Mouse (Mus musculus): ENCODE measurements around the gene Eif5a. TPM values are rescaled to one million over a fixed set of nuclear protein-coding genes. Genes with fewer than 3 reads are reported as not detected.
"Not testable (repeated sequence)": the region's sequence is repeated elsewhere in the genome, so short reads cannot be mapped to it uniquely, and the experiment has no call there.

Eif5a gene
- polyA plus RNA-seq, 1 experiment from 2014 or later: 1,245 TPM

DNA sequence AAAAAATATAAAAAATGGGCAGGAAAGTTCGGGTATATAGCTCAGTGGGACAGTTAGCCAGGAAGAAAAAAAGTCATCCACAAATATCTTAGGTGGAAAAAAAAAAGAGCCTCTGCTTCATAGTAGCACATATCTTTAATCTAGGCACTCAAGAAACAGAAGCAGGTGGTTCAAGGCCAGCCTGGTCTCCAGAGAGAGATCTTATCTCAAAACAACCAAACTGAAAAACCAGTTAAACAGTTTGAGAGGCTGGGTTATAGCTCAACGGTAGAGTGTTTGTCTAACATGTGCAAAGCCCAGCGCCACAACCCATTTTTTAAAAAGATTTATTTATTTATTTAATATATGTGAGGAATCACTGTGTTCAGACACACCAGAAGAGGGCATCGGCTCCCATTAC is 11.3 kb upstream of the Eif5a start:
- no peak overlapping the region for H3K4me2 ChIP-seq
- H3K27ac ChIP-seq (replicated peaks): no peak overlapping the region
- H3K4me3 ChIP-seq (replicated peaks): no peak overlapping the region
- H3K36me3 ChIP-seq (replicated peaks): no peaks in the 10 kb centered on the region
- WGBS (ENCODE audit: insufficient replicate concordance): 42% methylated on average over 4 of the region's 4 CpGs
- H3K9ac ChIP-seq: no peak overlapping the region
- H3K27me3 ChIP-seq: peaks cover 42% of the 10 kb centered on the region
- no peaks in the 10 kb centered on the region for H3K9me3 ChIP-seq (replicated peaks)
- peaks cover 36% of the 10 kb centered on the region for H3K4me1 ChIP-seq (replicated peaks)
- no peak for ATAC-seq (ENCODE audit: insufficient read depth)

DNA sequence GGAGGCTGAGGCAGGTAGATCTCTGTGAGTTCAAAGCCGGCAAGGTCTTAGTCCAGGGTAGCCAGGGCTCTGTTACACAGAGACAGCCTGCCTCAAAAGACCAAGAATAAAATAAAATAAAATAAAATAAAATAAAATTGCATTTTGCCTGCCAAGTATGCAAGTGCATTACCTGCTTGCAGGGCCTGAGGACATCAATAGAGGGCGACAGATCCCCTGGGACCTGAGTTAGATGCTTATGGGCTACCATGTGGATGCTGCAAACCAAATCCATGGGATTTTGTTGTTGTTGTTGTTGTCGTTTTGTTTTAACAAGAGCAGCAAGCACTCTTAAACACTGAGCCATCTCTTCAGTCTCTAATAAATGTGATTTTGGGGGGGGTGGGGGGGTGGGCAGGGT is 10.5 kb upstream of the Eif5a start:
- WGBS (ENCODE audit: insufficient replicate concordance): 33% methylated on average over 3 of the region's 3 CpGs
- Histone ChIP-seq H3K27ac (replicated peaks) (no peak overlapping the region), H3K4me3 (replicated peaks) (no peak overlapping the region), H3K4me1 (replicated peaks) (peaks cover 36% of the 10 kb centered on the region), H3K9ac (no peak overlapping the region), H3K4me2 (no peak overlapping the region), H3K36me3 (replicated peaks) (no peaks in the 10 kb centered on the region), H3K9me3 (replicated peaks) (no peaks in the 10 kb centered on the region), H3K27me3 (peaks cover 34% of the 10 kb centered on the region)
- no peak for ATAC-seq (ENCODE audit: insufficient read depth)

DNA sequence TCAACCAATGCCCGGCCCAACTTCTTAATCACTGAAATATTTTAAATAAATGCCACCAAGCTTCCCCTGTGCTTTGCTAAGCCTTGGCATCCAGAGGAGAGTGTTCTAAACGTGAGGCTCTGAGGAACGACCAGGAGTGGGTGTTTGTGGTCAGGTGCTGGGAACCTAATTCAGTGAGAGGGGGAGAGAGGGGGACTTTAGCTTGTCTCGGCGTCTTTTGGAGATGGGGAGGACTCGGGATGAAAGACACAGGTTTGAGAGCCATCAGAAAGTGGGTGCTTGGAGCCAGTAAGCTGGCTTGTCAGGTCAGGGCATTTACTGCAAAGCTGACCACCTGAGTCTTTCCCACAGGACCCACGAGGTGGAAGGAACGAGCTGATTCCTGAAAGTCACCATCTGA is 10.0 kb upstream of the Eif5a start:
- 43% methylated on average over 8 of the region's 8 CpGs for WGBS (ENCODE audit: insufficient replicate concordance)
- H3K4me3 ChIP-seq (replicated peaks): no peak overlapping the region
- H3K9me3 ChIP-seq (replicated peaks): no peaks in the 10 kb centered on the region
- H3K27me3 ChIP-seq: peaks cover 29% of the 10 kb centered on the region
- no peaks in the 10 kb centered on the region for H3K36me3 ChIP-seq (replicated peaks)
- no peak overlapping the region for H3K9ac ChIP-seq
- ATAC-seq (ENCODE audit: insufficient read depth): no peak
- no peak overlapping the region; the same call in 1 of the 2 replicates for H3K27ac ChIP-seq (replicated peaks)
- no peak overlapping the region for H3K4me2 ChIP-seq
- H3K4me1 ChIP-seq (replicated peaks): peaks cover 36% of the 10 kb centered on the region

DNA sequence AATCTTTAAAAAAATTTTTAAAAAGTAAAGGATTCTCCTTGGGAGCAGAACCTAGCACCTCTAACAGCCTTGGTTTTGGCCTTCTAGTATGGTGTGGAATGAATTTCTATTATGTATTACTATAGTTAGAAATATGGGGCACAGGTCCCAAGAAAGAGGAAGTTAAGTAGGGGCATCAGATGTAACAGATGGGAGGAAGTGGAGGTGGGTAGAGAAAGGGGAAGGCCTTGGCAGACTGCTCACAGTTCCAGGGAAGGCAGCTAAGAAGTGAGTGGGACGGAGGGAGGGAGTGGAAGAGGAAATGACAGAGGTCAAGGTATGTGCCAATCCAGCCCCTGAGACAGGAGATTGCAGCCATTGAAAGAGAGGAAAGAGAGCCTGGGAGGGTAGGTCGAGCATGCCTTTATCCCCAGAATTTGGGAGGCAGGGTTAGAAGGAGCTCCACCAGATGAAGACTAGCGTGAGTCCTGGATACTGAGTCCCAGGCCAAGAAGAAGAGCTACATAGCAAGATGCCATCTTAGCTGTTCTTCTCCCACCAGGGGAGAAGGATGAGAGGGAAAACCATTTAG is 9.3 kb upstream of the Eif5a start:
- H3K4me1 ChIP-seq (replicated peaks): peaks cover 29% of the 10 kb centered on the region
- no peak overlapping the region for H3K9ac ChIP-seq
- H3K4me3 ChIP-seq (replicated peaks): no peak overlapping the region
- no peak overlapping the region for H3K4me2 ChIP-seq
- H3K36me3 ChIP-seq (replicated peaks): no peaks in the 10 kb centered on the region
- no peaks in the 10 kb centered on the region for H3K9me3 ChIP-seq (replicated peaks)
- H3K27me3 ChIP-seq: peaks cover 22% of the 10 kb centered on the region
- no peak for ATAC-seq (ENCODE audit: insufficient read depth)
- WGBS (ENCODE audit: insufficient replicate concordance): 43% methylated on average over 3 of the region's 3 CpGs
- H3K27ac ChIP-seq (replicated peaks): no peak overlapping the region

DNA sequence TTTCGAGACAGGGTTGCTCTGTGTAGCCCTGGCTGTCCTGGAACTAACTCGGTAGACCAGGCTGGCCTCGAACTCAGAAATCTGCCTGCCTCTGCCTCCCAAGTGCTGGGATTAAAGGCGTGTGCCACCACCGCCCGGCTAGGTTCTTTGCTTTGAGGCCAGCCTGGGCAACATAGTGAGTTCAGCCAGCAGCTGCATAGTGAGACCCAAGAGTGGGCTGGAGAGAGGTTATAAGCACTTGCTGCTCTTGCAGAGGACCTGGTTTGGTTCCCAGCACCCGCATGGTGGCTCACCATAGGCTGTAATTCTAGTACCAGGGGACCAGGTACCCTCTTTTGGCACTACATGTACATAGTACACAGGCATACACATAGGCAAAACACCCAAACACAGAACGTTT is 8.4 kb upstream of the Eif5a start:
- 79% methylated on average over 8 of the region's 8 CpGs for WGBS (ENCODE audit: insufficient replicate concordance)

DNA sequence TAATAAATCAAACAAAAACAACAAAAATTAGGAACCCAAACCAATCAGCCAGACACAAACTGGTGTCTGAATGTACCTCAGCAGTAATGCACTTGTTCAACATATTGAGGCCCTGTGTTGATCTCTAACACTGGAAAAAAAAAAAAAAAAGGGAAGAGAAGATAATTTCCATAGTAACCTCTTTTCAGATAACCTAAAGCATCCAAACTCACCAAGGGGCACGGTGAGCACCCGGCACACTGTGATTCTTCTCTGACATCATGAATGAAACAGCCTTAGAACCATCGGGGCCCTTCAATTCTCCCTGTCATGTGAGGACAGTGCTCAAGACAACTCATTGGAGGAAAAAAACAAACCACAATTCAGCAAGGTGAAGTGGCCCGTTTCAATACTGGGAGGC is 8.0 kb upstream of the Eif5a start:
- H3K27me3 ChIP-seq: peaks cover 9% of the 10 kb centered on the region
- H3K4me2 ChIP-seq: no peak overlapping the region
- H3K27ac ChIP-seq (replicated peaks): no peak overlapping the region
- no peak for ATAC-seq (ENCODE audit: insufficient read depth)
- H3K9ac ChIP-seq: no peak overlapping the region
- H3K36me3 ChIP-seq (replicated peaks): no peaks in the 10 kb centered on the region
- no peaks in the 10 kb centered on the region for H3K9me3 ChIP-seq (replicated peaks)
- no peak overlapping the region for H3K4me3 ChIP-seq (replicated peaks)
- peaks cover 15% of the 10 kb centered on the region for H3K4me1 ChIP-seq (replicated peaks)
- WGBS (ENCODE audit: insufficient replicate concordance): 35% methylated on average over 4 of the region's 4 CpGs

More for the DNA sequence above, 8.4 kb upstream of the Eif5a start:
- peaks cover 20% of the 10 kb centered on the region for H3K4me1 ChIP-seq (replicated peaks)
- H3K9ac ChIP-seq; H3K9me3 ChIP-seq (replicated peaks); H3K27ac ChIP-seq (replicated peaks); H3K4me3 ChIP-seq (replicated peaks); ATAC-seq (ENCODE audit: insufficient read depth); H3K4me2 ChIP-seq; H3K36me3 ChIP-seq (replicated peaks): not testable (repeated sequence)
- H3K27me3 ChIP-seq: peaks cover 13% of the 10 kb centered on the region

DNA sequence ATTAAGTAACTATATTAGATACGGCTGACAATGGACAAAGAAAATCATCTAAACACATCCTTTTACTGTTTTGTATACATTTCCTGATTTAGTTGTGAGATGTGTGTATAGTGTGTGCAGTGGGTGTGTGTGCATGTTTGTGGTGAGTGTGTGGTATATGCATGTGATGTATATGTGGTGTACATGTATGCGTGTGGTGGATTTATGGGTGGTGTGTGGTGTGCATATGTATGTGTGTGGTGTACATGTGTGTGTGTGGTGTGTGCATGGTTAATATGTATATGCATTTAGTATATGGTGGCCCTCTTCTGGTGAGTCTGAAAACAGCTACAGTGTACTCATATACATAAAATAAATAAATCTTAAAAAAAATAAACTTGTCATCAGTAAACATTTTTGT is 5.7 kb upstream of the Eif5a start:
- no peak overlapping the region for H3K9ac ChIP-seq
- no peaks in the 10 kb centered on the region for H3K9me3 ChIP-seq (replicated peaks)
- H3K4me3 ChIP-seq (replicated peaks): no peak overlapping the region
- 84% methylated on average over 2 of the region's 2 CpGs for WGBS (ENCODE audit: insufficient replicate concordance)
- H3K27me3 ChIP-seq: no peaks in the 10 kb centered on the region
- H3K4me1 ChIP-seq (replicated peaks): peaks cover 21% of the 10 kb centered on the region
- no peak overlapping the region for H3K4me2 ChIP-seq
- H3K36me3 ChIP-seq (replicated peaks): no peaks in the 10 kb centered on the region
- H3K27ac ChIP-seq (replicated peaks): no peak overlapping the region
- no peak for ATAC-seq (ENCODE audit: insufficient read depth)

DNA sequence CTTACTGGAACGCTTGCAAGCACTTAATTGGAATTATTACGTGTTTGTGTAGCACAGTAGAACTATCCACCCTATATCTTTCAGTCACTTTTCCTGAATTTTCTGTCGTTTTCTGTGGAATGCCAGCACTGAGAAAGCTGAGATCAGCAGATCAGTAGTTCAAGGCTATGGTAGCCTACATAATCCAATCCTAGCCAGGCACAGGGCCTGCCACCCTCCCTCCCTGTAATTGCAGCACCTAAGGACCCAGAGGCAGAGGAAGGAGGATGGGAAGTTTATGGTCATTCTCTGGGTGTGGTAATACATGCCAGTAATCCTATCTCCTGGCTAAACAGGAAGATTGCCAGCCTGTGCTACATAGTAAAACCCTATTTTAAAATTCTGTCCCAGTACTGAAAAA is 1.0 kb upstream of the Eif5a start:
- H3K4me1 ChIP-seq (replicated peaks): peaks cover 41% of the 10 kb centered on the region
- peak overlapping the region; percentile 67 for H3K9ac ChIP-seq
- H3K27me3 ChIP-seq: no peaks in the 10 kb centered on the region
- H3K36me3 ChIP-seq (replicated peaks): peaks cover 17% of the 10 kb centered on the region
- H3K27ac ChIP-seq (replicated peaks): peak overlapping the region; percentile 97
- H3K9me3 ChIP-seq (replicated peaks): no peaks in the 10 kb centered on the region
- H3K4me3 ChIP-seq (replicated peaks): peak overlapping the region; percentile 88
- WGBS (ENCODE audit: insufficient replicate concordance): 62% methylated on average over 3 of the region's 3 CpGs
- H3K4me2 ChIP-seq: peak overlapping the region; percentile 90
- no peak for ATAC-seq (ENCODE audit: insufficient read depth)

DNA sequence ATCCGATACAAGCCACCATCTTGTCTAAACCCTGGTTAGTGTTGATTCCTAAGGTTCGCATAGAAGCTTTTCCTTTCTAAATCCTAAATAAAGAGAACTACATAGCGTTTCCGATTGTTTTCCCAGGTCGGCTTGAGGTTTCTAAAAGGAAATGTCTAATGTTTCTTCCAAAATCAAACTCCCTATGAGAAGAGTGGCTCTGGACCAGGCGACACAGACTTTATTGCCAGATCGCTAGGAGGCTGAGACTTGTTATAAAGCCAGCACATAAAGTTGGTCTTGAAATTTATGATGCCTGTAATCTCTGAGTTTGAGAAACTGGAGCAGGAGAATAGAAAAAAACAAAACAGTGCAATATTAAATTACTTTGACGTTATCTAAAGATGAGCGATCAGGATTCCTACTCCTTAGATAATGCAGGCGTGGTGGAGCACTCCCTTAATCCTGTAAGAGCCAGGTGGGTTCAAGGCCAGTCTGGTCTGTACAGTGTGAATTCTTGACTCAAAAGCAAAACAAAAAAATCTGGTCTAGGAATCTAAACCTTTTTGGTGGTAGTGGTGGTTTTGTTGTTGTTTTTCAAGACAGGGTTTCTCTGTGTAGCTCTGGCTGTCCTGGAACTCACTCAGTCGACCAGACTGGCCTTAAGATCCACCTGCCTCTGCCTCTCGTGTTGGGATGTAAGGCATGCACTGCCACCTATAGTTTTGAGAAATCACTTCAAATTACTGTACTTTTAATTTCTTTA is 426 bp upstream of the Eif5a start:
- peak overlapping the region; percentile 67 for H3K9ac ChIP-seq
- peak overlapping the region; percentile 97 for H3K27ac ChIP-seq (replicated peaks)
- peak overlapping the region; percentile 90 for H3K4me2 ChIP-seq
- no peaks in the 10 kb centered on the region for H3K27me3 ChIP-seq
- peak overlapping the region; percentile 88 for H3K4me3 ChIP-seq (replicated peaks)
- WGBS (ENCODE audit: insufficient replicate concordance): 3% methylated on average over 12 of the region's 12 CpGs
- ATAC-seq (ENCODE audit: insufficient read depth): no peak
- no peaks in the 10 kb centered on the region for H3K9me3 ChIP-seq (replicated peaks)
- H3K36me3 ChIP-seq (replicated peaks): peaks cover 23% of the 10 kb centered on the region
- peaks cover 48% of the 10 kb centered on the region for H3K4me1 ChIP-seq (replicated peaks)

DNA sequence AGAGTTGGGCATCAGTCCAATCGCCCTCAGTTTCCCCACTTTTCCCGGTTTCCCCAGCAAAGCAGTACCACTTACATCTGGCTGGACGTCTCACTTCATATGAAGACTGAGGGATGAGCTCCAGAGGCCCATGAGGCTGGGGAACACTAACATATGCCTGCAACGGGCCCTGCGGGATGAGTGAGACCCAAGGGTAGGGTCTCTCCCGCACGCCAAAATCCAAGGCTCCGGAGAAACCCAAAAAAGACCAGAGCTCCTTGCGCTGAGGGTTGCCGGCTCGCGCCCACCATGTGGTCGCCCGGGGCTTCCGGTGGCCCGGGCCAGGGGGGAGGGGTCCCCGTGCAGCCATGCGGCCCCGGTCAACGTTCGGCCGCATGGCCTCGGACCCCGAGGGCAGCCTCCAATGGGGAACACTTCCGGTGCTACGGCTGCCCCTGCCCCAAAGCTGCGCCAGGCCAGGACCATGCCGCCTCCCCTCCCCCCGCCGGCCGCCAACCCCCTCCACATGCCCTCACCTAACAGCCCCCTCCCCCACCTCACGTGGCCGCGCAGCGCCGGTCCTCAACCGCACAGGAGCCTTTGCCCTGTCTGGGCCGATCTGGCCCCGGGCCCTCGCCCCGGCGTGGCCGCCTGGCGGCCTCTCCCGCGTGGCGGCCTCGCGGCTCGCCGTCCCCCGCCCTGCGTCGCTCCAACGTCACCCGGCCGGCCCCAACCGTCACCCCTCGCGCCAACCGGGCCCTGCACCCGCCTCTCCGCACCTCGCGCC is 1.3 kb downstream of the Eif5a start:
- Histone ChIP-seq H3K4me1 (replicated peaks) (peaks cover 65% of the 10 kb centered on the region), H3K4me2 (peak overlapping the region; percentile 90), H3K27me3 (no peaks in the 10 kb centered on the region), H3K36me3 (replicated peaks) (peaks cover 41% of the 10 kb centered on the region), H3K9me3 (replicated peaks) (no peaks in the 10 kb centered on the region), H3K4me3 (replicated peaks) (peak overlapping the region; percentile 88), H3K27ac (replicated peaks) (peak overlapping the region; percentile 97), H3K9ac (peak overlapping the region; percentile 97)
- under 1% methylated on average over 63 of the region's 65 CpGs for WGBS (ENCODE audit: insufficient replicate concordance)
- ATAC-seq (ENCODE audit: insufficient read depth): peak; percentile 11

DNA sequence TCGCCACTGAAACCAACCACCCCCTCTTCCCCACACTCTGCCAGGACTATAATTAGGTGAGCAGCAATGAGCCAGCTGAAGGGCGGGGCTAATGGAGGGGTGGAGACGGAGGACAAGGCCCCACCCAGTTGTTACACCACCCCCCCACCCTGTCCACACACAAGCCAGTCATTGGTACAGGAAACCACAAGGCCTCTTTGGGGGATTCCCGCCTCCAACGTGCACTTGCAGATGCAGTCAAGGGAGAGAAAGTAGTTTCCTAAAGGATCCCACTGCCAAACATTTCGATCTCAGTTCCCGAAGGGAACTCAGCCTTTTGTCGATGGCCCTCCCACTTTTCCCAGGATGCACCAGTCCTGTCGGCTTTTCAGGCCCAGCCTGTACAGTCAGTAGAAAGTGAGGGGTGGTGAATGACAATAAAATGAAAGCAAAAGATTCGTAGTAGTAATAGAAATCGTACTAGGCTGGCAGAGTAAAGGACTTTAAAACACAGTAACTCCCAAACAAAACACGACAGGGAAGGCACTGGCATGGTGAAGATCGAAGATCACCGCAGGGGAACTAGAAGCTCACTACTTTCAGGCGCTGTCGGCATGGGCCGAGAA is 2.0 kb downstream of the Eif5a start:
- ATAC-seq (ENCODE audit: insufficient read depth): peak; percentile 38
- Histone ChIP-seq H3K27me3 (no peaks in the 10 kb centered on the region), H3K36me3 (replicated peaks) (peaks cover 48% of the 10 kb centered on the region), H3K9me3 (replicated peaks) (no peaks in the 10 kb centered on the region), H3K4me3 (replicated peaks) (peak overlapping the region; percentile 88), H3K4me1 (replicated peaks) (peaks cover 72% of the 10 kb centered on the region), H3K4me2 (peak overlapping the region; percentile 90), H3K9ac (peak overlapping the region; percentile 97), H3K27ac (replicated peaks) (peak overlapping the region; percentile 97)
- under 1% methylated on average over 17 of the region's 17 CpGs for WGBS (ENCODE audit: insufficient replicate concordance)

All from liver, embryonic 15.5 days (tissue).